Mouse (Mus musculus) megakaryocyte, embryonic 14.5 days (primary cell): Measurements from ENCODE around the gene Arid4b. TPM values are rescaled to one million over a fixed set of nuclear protein-coding genes. Genes with fewer than 3 reads are reported as not detected.
"Not testable (repeated sequence)": the region's sequence is repeated elsewhere in the genome, so short reads cannot be mapped to it uniquely, and the experiment has no call there.

ENCODE experiments used
- H3K27me3 ChIP-seq: replicated peaks from 2 replicates; pipeline ENCODE3; 2012; ENCODE audit warnings: inconsistent platforms
- H3K36me3 ChIP-seq: replicated peaks from 2 replicates; pipeline ENCODE3; 2012; ENCODE audit warnings: low read length, inconsistent platforms, mixed read lengths
- H3K4me1 ChIP-seq: 2 replicates; pipeline ENCODE4 v1.6.1; 2012; ENCODE audit warnings: inconsistent platforms
- H3K4me3 ChIP-seq: replicated peaks from 2 replicates; pipeline ENCODE3; 2012; ENCODE audit warnings: moderate library complexity, mild to moderate bottlenecking, inconsistent platforms
- H3K9me3 ChIP-seq: 2 replicates; pipeline ENCODE4 v1.6.1; 2012; ENCODE audit warnings: inconsistent platforms
- FLI1 ChIP-seq: IDR thresholded peaks from 2 replicates; pipeline ENCODE4 v1.6.1; 2012; ENCODE audit warnings: low read length, inconsistent platforms, mixed read lengths
- GATA1 ChIP-seq: IDR thresholded peaks from 3 replicates; pipeline ENCODE4 v1.6.1; 2012; ENCODE audit warnings: mixed read lengths, low read length, inconsistent platforms, borderline replicate concordance
- polyA plus RNA-seq: library from polyadenylated mRNA; stranded (reverse); fragments of >175 nt; gene quantifications from 2 replicates; pipeline ENCODE4 v1.2.3, GENCODE M21; 2012; ENCODE audit warnings: low replicate concordance; ENCODE audit not compliant: insufficient read depth

Gene Arid4b
- polyA plus RNA-seq = 0.73 and 3.9 TPM in 2 replicates

DNA sequence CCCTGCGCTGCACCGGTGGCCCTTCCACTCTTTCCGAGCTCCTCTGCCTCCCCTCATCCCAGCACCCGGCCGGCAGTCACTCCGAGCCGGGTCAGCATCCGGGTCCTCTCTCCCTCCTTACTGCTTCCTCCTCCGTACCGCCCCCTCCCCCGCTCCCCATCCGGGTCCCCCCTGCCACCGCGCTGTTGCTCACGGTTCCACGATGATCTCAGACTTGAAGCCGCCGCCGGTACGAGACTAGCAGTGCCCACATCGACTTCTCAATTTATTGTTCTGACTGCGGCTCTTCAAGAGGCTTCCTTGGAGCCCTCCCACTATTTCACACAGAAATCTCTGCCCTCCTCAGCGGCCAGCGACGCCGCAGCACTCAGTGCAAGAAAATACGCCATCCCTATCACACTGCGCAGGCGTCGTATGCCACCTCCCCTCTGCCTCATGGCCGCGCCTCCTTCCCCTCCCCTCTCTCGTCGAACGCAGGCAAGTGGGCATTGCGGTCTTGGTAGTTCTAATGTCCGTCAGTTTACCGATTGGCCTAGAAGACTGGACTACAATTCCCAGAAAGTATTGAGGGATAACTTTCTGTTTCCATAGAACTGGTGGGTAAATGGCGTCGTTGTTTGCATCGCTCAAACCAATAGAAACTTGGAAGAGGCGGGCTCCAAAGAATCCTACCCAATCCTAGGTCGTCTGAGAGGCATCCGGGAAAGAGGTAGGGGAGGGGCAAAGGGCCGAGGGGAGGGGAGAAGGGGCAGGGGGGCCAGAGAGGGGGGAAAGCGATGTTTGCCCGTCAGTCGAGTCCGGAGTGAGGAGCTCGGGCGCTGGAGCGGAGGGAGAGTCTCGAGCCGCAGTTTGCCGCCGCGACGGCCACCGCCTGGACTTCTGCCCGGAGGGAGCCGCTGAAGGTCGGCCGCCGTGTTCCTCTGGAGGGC lies at the start of gene Arid4b, which contains the start of gene Ggps1:
Arid4b (plus strand) TSS at position 220 of the 929 bp plus-strand sequence.
Ggps1 (minus strand) TSS at position 476 of the 929 bp plus-strand sequence.
- no peaks in the 10 kb centered on the region for H3K9me3 ChIP-seq
- peaks cover 50% of the 10 kb centered on the region for H3K36me3 ChIP-seq
- H3K4me1 ChIP-seq = peaks cover 39% of the 10 kb centered on the region
- TF ChIP-seq GATA1 (no peak), FLI1 (no peak)
- H3K27me3 ChIP-seq = no peaks in the 10 kb centered on the region
- H3K4me3 ChIP-seq = peak within 1 kb of the TSS; percentile 98

DNA sequence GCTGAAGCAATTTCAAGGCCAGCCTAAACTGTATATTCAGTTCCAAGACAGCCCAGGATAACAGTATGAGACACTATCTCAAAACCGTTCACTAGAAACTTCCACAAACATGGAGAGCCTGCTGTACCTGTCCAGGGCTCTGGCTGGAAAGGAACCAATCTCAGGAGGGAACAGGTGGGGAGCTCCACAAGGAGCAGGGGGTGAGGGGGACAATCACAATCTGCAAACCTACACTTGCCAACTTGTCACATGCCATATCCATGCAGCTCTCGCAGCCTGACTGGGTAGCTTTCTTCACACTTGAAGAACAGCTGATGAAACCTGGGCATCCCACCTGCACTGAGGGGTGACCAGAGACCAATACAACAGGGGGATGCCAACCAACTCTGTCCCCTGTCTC lies 49.0 kb upstream of the Arid4b start:
- H3K4me1 ChIP-seq = peaks cover 34% of the 10 kb centered on the region
- no peaks in the 10 kb centered on the region for H3K9me3 ChIP-seq
- H3K4me3 ChIP-seq = no peak overlapping the region
- peaks cover 95% of the 10 kb centered on the region for H3K36me3 ChIP-seq
- TF ChIP-seq GATA1 = no peak
- no peak for TF ChIP-seq FLI1
- H3K27me3 ChIP-seq = no peaks in the 10 kb centered on the region

DNA sequence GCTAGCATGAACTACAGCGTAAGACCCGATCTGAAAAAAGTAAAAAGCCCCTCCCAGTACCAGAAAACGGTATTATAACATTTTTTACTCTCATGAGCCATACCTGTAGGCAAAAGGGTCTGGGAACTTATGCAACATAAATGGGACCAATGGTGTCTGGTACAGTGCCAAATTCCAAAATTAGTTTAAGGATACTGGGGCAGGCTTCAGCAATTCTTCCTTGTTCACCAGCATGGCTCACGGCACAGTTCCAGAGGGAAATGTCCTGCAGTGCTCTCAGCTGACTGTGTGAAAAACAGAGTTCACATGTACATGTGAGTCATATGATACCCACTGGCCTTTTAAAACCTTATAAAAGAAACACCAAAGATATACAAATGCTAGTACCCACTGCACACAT lies 48.5 kb upstream of the Arid4b start:
- no peaks in the 10 kb centered on the region for H3K27me3 ChIP-seq
- TF ChIP-seq FLI1 (no peak), GATA1 (no peak)
- peaks cover 36% of the 10 kb centered on the region for H3K4me1 ChIP-seq
- H3K4me3 ChIP-seq = no peak overlapping the region
- no peaks in the 10 kb centered on the region for H3K9me3 ChIP-seq
- peaks cover 95% of the 10 kb centered on the region for H3K36me3 ChIP-seq

DNA sequence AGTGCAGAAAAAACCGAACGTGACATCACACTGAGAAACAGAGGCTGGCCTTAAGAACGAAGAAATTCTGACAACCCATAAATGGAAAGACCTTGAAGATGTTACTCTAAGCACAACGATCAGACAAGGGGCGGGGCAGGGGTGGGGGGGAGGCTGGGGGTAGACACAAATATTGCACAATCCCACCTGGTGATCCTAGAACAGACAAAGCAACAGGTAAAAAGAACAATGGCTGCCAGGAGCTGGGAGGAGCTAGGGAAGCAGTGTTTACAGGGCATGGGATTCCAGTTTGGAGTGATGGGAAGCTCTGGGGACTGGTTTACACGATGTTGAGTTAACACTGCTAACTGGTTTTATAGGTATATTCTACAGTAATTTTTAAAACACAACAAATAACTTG lies 47.4 kb upstream of the Arid4b start:
- Histone ChIP-seq H3K9me3 (no peaks in the 10 kb centered on the region), H3K27me3 (no peaks in the 10 kb centered on the region), H3K36me3 (peaks cover 89% of the 10 kb centered on the region), H3K4me3 (no peak overlapping the region), H3K4me1 (peaks cover 39% of the 10 kb centered on the region)
- TF ChIP-seq GATA1 = no peak
- TF ChIP-seq FLI1 = no peak

DNA sequence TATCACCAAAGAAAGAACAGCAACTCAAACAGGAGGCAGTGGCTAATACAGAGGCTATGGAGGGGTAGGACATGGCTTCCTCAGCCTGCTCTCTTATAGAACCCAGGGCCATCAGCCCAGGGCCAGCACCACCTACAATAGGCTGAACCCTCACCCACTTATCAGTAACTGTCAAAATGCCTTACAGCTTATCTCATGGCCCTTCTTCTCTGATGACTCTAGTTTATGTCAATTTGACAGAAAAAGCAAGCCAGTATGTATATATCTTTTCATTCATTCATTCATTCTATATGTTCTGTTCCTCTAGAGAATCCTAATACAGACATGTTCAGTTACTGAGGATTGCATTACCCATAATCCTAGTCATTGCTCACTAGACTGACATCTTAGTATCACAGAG lies 44.7 kb upstream of the Arid4b start:
- peaks cover 64% of the 10 kb centered on the region for H3K36me3 ChIP-seq
- H3K4me1 ChIP-seq = peaks cover 16% of the 10 kb centered on the region
- no peaks in the 10 kb centered on the region for H3K9me3 ChIP-seq
- TF ChIP-seq FLI1 = no peak
- no peak for TF ChIP-seq GATA1
- H3K4me3 ChIP-seq = no peak overlapping the region
- no peaks in the 10 kb centered on the region for H3K27me3 ChIP-seq

DNA sequence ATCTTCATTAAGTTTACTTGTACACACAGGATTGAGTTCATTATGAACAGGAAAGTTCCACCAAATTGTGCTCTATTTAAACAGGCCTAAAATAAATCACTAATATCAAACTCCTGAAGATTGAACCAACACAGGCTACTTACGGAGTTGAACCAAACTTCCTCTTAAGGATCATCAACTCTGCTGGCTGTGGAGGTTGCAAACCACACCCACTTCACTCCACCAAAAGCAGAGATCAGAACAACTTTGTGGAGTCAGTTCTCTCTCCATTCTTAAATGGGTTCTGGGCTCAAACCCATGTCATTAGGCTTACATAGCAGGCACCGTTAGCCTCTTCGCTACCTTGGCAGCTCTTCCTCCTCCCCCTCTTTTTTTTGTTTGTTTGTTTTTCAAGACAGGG lies 44.2 kb upstream of the Arid4b start:
- Histone ChIP-seq H3K9me3 (no peaks in the 10 kb centered on the region), H3K4me3 (no peak overlapping the region), H3K36me3 (peaks cover 60% of the 10 kb centered on the region), H3K4me1 (peaks cover 13% of the 10 kb centered on the region), H3K27me3 (no peaks in the 10 kb centered on the region)
- TF ChIP-seq GATA1 (no peak), FLI1 (no peak)

DNA sequence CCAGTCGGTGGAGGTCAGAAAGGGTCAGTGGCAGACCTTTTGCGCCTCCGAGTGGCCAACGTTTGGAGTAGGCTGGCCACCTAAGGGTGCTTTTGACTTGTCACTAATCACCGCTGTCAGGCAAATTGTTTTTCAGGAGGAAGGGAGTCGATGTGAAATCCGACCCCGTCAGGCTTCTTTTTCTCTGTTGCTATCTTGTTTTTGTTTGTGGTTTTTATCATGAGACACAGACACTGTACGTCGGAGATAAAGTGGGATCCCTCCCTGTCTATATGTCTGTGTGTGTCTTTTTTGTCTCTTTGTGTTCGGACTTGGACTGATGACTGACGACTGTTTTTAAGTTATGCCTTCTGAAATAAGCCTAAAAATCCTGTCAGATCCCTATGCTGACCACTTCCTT lies 41.6 kb upstream of the Arid4b start:
- Histone ChIP-seq H3K36me3 (peaks cover 46% of the 10 kb centered on the region), H3K4me1 (peaks cover 18% of the 10 kb centered on the region)
- H3K27me3 ChIP-seq, H3K9me3 ChIP-seq, H3K4me3 ChIP-seq: not testable (repeated sequence)

DNA sequence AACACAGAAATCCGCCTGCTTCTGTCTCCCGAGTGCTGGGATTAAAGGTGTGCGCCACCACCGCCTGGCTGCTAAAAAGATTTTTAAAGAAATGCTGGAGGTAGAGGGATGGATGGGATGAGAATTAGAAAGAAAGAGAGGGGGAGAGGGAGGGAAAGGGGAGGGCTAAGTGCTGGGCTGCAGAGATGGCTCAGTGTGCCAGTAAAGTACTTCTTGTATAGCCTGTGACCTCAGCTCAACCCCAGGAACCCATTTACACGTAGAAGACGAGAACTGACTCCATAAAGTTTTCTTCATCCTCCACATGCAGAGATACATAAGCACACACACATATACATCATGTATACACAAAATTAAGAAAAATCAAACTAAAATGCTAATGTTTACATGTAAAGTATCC lies 37.5 kb upstream of the Arid4b start:
- no peak overlapping the region for H3K4me3 ChIP-seq
- H3K9me3 ChIP-seq = no peaks in the 10 kb centered on the region
- TF ChIP-seq FLI1 (no peak), GATA1 (no peak)
- H3K36me3 ChIP-seq = peaks cover 48% of the 10 kb centered on the region
- peaks cover 23% of the 10 kb centered on the region for H3K4me1 ChIP-seq
- no peaks in the 10 kb centered on the region for H3K27me3 ChIP-seq

DNA sequence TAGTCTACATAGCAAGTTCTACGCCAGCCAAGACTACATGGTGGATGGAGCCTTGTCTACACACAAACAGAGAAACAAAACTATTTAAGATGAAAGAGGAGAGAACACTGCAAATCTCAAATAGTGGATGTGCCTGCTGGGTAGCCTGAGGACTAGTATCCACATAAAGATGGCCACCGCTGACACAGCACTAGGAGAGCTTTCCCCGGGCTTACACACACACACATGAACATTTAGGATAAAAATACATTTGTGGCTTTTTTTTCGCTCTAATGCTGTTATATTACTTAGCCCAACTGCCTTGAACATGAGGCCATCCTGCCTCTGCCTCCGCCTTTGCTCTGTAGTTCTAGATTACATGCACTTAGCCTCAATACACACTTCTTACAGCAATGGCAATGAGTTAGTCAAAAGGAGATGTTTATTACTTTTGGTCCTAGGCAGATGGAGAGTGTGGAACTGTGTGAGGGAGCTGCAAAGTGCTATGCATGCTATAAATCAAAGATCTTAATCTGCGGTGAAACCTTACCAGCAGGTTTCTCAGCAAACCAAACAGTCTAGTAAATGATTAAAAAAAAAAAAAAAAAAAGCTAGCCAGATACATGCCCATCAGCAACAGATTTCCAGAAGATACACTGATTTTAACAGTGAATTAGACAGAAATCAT lies 36.7 kb upstream of the Arid4b start:
- Histone ChIP-seq H3K27me3 (no peaks in the 10 kb centered on the region), H3K36me3 (peaks cover 54% of the 10 kb centered on the region), H3K4me1 (peaks cover 31% of the 10 kb centered on the region), H3K4me3 (no peak overlapping the region), H3K9me3 (no peaks in the 10 kb centered on the region)
- TF ChIP-seq GATA1 = no peak
- no peak for TF ChIP-seq FLI1
